Mouse (Mus musculus): ENCODE measurements around the gene Ttyh3.

DNA sequence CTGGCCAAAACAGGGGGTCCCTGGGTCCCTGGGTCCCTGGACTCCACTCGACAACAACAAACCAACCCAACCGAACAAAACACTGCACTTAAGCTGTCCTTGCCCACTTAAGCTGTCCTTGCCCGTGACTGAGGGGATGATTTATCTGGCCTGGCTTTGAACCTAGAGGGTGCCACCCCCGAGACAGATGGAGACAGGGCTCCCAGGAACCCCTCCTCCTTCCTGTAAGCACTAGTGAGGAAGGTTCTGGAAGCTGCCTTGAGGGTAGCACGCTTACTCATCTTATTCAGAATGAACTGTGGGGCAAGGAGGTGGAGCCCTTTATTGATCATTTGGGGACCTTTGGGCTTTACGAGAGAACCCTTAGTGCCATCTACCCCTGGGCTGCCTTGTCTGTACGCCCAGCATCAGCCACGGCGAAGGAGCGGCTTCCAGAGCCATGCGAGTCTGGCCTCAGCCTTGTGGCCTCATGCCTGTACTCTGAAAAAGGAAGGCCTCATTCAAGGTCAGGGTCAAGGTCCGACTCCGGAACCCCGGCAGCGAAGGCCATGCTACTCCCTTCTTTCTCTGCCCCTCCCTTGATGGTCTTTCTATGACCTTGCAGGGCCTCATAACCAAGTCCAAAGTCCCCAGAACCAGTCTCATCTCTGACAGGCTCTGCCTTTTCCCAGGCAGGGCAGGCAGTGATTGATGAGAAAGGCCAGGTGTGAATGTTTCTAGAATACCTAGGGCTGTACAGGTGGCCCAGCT lies 5.4 kb upstream of the Ttyh3 start:
- TF ChIP-seq CTCF (conservative IDR thresholded peaks at IDR 0.05; ENCODE audit: low read length) (no peak), POU5F1 (IDR thresholded peaks at IDR 0.05; ENCODE audit: borderline replicate concordance, low read length) (no peak), NANOG (IDR thresholded peaks at IDR 0.05; ENCODE audit: borderline replicate concordance, low read length) (no peak)
